Mouse (Mus musculus): Measurements from ENCODE around the gene Anapc11.
A peak's percentile ranks its signal among the peaks of the same experiment; 100 is the strongest.
"Not testable (repeated sequence)": the region's sequence is repeated elsewhere in the genome, so short reads cannot be mapped to it uniquely, and the experiment has no call there.

Anapc11 gene

DNA sequence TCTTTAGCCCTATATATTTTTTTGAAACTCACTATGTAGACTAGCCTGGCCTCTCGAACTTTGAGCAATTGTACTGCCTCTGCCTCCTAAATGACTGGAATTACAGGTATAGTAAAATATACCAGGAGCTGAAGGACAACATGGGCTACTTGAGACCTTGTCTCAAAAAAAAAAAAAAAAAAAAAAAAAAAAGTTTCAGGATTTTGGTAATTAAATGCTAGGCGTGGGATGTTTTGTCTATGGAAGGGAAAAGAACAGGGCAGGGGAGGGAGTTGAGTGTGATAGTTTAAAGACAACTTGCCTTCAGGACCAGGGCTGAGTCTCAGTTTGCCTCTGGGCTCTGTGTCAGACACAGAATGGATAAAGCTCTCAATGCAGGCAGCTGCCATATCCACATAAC, 23.2 kb upstream of the Anapc11 start:
- no peak for DNase-seq (ENCODE audit: low read depth, low spot score)

GRCm38 (mm10) chr11:120575940-120576339, 22.3 kb upstream of the Anapc11 start:
- DNase-seq (ENCODE audit: low read depth, low spot score), result no peak

GRCm38 (mm10) chr11:120576365-120576981, 21.7 kb upstream of the Anapc11 start:
- no peak for DNase-seq (ENCODE audit: low read depth, low spot score)

DNA sequence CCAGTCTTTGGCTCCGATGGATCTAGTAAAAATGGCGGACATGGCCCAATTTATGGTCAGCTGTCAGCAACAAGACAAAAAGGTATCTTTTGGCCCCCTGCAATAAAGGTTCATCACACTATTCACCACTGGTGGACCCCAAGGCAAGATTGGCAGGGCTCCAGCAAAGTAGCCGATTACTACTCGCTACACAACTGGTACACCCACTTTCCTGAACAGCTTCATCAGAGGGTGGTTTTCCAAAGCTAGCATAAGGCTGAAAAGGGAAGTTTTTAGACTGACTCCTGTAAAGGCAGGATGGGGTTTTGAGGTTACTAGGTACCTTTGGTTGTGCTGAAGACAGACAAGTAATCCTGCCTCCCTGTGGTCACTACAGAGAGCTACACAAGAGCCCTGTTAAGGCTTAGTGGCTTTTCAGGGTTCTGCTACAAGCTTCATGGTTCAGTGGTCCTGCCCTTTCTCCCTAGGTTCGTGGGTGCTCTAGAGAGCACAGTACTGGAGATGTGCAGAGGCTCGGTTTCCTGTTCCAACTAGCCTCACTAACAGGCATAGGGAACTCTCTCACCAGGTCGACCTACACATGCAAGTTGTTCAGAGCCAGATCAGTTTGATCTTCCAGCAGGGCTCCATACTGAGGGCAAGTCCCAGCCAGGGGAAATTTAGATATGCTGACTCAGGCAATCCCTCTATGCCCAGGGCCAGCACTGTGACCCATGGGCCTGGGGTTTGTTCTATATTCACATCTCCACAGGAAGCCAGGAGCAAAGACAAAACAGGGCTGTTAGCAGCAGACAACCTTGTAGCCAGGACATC, 20.8 kb upstream of the Anapc11 start:
- no peak for DNase-seq (ENCODE audit: low read depth, low spot score)

DNA sequence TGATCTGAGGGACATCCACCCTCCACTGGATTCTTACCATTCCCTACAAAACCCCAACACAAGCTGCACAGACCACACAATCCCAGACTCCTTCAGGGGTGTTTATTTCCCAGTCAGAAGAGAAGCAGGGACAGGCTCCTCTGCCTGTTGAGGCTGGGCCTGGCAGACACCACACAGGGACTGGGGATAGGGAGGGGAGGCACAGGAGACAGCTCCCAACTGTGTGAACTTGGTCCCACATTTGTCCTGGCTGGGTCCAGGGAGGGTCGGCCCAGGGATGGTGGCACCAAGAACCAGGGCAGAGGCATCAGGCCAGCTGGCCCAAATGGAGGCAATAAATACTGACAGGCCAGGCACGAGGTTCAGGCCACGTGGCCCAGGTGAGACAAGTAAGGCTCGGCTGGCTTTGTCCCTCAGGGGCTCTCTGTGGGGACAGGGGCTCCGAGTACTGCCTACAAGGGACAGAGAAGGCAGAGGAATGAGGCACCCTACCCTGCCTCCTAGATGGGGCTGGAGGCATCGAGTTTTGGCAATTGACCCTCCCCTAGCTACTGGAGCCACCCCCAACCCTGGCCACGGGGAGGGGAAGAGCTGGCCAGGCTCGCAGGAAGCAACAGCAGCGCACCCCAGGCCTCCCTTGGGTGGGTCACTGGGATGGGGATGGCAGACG, 20.1 kb upstream of the Anapc11 start:
- no peak for DNase-seq (ENCODE audit: low read depth, low spot score)

DNA sequence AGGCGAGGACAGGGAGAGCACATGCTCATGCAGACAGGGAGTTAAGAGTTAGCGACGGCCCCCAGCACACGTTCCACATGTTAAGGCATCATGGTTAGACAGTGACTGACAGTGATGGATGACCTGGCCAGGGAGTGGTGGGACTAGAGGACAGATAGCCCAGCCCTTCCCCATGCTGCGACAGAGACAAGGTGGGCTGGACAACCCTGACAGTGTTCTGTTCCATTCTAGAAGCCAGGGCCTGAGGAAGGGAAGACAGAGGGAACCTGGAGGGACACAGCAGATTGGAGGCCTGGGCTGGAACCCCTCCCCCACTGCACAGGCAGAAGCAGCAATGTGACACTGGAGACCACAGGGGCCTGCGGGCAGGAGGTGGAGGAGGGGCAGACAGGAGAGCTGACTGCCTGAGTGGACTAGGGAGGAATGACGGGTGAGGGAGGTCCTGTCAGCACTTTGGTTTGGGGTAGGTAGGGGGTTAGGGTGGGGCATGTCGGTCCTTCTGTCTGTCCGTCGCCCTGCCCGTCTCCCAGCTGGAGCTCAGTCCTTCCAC, 19.5 kb upstream of the Anapc11 start:
- no peak for DNase-seq (ENCODE audit: low read depth, low spot score)

- DNase-seq (ENCODE audit: low read depth, low spot score), result peak; percentile 61
Observed at GRCm38 (mm10) chr11:120579316-120580107, 18.7 kb upstream of the Anapc11 start.

DNA sequence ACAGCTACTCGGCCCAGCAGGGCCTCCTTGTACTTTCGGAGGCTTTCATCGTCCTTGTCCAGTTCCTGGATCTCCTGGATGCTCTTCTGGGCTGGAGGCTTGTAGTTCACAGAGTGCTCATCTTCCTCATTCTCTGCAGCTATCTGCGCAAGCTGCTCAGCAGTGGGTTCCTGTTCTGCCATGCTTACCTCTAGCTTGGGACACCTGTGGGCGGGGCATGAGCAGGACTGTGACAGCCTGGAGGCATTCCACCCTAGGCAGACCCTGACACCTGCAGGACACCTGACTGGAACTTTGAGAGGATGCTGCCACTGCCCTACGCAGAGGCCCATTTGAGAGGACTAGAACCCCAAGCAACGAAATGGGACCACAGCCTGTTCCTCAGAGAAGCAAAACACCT, 18.0 kb upstream of the Anapc11 start:
- no peak for DNase-seq (ENCODE audit: low read depth, low spot score)

DNA sequence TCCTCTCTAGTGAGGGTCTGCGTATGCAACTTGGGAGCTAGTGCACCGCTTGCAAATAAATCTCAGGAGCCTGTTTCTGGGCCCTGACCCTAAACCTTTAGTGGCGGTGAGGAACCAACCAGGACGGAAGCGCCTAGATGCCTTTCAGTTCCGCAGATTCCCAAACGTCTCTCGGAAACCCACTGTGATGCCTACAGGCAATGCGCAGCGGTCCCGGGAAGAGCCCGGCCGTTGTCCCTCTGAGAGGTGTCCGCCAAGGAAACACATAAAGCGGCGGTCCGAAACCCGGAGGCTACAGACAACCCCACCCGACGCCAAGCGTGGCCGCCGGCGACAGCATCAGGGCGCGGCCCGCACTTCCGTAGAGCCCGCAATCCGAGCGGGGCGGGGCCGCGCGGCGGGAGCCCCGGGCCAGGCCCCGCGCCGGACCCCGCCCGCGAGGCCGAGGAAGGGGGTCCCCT, 17.3 kb upstream of the Anapc11 start:
- no peak for DNase-seq (ENCODE audit: low read depth, low spot score)

GRCm38 (mm10) chr11:120581490-120582267, 16.5 kb upstream of the Anapc11 start, which contains the start of gene Arhgdia:
Gene Arhgdia, minus strand, starts transcription at chr11:120581624.
- peak; percentile 86 for DNase-seq (ENCODE audit: low read depth, low spot score)

DNA sequence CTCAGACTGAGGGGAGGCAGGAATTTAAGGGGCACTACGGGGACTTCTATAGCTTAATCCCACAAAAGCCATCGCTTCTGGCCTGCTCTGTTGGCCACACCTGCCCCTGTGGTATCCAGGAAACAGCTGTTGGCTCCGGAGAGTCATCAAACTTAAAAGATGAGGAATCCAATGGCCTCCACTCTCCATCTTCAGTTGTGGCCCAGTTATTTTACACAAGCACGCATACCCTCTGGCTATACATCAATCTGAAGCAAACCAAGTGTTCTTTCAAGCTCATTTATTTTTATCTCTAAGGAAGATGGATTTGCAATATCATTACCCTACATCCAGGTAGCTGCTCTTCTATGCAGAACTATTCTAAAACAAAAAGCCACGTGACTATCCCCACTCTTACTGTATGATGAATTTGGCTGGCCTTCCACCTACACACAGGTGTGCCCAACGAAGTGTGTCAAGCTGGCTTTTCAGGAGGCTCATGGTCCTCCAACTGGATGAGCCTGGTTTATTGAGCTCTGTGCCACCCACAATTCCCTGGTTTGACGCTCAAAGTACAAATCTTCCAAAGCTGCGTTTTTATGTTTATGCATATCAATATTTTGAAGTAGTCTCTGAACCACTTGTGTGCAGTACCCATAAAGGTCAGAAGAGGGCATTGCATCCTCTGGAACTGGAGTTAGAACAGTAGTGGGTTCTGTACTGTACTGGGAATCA, 15.8 kb upstream of the Anapc11 start:
- no peak for DNase-seq (ENCODE audit: low read depth, low spot score)

GRCm38 (mm10) chr11:120582982-120583293, 15.3 kb upstream of the Anapc11 start:
- DNase-seq (ENCODE audit: low read depth, low spot score), result not testable (repeated sequence)

DNA sequence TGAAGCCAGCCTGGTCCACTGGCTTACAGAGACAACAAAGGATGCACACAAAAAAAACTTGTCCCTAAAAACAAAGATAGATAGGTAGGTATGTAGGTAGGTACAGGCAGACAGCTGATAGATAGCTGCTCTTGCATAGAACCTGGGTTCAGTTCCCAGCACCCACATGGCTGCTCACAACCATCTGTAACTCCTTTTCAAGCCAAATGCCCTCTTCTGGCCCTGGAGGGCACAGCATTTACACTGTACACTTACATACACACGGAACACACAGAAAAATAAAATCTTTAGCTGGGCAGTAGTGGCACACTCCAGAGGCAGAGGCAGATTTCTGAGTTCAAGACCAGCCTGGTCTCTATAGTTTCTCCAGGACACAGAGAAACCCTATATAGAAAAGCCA, 14.3 kb upstream of the Anapc11 start:
- DNase-seq (ENCODE audit: low read depth, low spot score), result no peak

DNA sequence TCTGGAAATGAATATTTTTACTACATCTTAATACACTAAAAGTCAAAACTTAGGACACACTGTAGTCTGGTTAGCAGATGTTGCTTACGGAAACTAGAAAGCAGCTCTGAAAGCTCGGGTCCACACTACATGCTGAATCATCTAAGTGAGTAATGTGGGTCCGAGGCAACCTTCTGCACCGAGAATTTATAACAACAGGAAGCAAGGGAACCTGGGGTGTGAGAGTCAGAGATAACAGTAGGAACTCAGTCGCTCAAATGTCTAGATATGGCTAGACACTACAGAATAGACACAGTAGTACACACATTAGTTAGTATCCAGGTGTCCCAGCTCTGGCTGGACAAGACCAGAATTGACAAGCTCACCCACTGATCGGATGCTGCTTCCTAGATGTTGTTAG, 9.7 kb upstream of the Anapc11 start:
- DNase-seq (ENCODE audit: low read depth, low spot score), result no peak

DNA sequence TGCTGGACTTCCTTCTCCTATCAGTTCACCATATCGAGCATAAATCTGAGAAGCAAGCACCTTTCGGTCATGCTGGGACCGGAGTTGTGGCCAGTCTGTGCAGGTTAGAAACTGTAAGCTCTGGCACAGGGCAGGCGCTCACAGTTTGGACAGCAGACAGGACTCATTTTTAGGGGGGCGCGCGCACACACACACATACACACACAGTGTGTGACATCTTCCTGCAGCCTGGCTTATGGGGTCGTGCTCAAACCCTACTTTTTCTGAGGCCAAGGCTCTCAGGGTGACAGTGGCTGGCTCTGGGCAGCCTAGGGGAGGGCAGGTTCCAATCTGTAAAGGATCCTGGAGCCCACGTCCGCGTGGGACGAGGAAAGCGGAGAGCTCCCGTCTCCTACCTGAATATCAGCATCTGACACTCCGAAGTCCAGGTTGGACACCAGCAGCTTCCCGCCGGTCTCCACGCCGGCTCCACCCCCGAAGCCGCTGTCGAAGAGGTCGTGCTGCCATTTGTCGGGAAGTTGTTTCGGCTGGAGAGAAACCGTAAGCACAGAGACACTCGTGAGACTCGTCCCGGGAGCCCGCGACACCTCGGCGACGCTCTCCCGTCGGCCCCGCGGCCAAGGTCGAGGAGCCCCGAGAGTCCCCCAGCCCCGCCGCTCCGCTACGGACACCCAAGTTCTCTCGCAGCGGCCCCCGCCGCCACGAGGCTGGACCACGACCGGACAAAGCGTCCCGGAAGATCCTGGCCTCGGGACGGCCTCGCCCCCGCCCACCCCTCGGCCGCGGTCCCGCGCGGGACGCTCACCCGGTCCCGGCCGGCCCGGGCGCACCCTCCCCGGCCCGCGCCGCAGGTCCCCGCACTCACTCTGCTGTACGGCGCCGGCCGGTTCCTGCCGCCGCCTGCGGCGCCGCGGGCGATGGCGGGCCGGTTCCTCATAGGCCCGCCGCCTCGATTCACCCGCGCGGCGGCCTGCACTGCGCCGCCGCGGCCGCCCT, 683 bp upstream of the Anapc11 start:
- DNase-seq (ENCODE audit: low read depth, low spot score), result no peak

DNA sequence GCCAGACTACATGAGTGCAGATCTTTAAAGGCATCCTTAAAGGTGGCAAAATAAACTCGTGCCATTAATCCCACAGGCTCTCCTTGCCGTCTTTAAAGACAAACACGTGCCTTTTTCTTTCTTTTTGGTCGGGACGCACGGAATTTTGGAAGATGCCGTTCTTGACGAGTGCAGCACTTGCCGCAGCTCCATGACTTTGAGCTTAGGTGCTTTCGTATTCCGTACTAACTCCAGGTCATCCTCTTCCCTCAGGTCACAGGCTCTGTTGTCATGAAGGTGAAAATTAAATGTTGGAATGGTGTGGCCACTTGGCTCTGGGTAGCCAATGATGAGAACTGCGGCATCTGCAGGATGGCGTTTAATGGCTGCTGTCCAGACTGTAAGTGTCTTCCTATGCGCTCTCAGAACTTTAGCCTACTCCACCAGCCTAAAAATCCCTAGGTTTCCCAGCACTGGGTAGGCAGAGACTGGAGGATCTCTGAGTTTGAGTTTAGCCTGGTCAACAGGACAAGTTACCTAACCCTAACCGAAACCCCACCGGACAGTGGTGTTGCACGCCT, 849 bp downstream of the Anapc11 start:
- DNase-seq (ENCODE audit: low read depth, low spot score), result no peak

- DNase-seq (ENCODE audit: low read depth, low spot score), result no peak
Observed at GRCm38 (mm10) chr11:120600716-120601115, 2.5 kb downstream of the Anapc11 start.

- DNase-seq (ENCODE audit: low read depth, low spot score), result no peak
Observed at GRCm38 (mm10) chr11:120603545-120603944, 5.3 kb downstream of the Anapc11 start.

DNA sequence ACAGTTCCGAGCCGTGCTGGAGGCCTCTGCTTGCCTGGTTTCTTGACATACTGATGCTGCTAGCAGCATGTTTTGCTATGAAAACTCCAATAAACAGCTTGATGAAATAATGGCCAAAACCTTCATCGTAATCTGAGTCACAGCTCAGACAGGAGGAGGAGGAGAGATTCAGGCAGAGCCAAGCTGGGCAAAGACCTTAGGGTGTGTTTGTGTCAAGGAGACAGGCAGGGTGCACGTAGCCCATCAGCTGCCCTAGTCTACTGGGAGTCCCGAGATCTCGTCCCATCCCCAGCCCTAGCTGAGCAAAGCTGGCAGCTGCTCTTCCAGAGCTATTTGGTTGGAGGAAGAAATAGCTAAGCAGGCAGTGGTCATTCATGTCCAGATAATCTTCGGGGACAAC, 7.4 kb downstream of the Anapc11 start:
- no peak for DNase-seq (ENCODE audit: low read depth, low spot score)
